8 mouse cellular contexts compared by ENCODE assay signal in genomic region chr17:74673251-74673650, GRCm38 (mm10). TPM values are rescaled to one million over a fixed set of nuclear protein-coding genes. Genes with fewer than 3 reads are reported as not detected.
DNase-seq lines count a peak whose midpoint lies in the region; TF ChIP-seq lines count a peak whose summit lies in the region.

No protein-coding gene starts in this region.

- TF ChIP-seq POLR2A in spleen, adult 2 months (IDR thresholded peaks at IDR 0.05; ENCODE audit: low read depth, low read length) = no peak

- peak; percentile 25 to 58 for DNase-seq in heart, postnatal 10 days
- no peak for DNase-seq in heart, embryonic 10.5 days (ENCODE audit: low spot score)
- peak; percentile 8 to 11 for DNase-seq in spleen, adult 2 months (ENCODE audit: low read depth in 1 of 2, low spot score in 2 of 2)
- DNase-seq in spleen, adult 12 weeks (ENCODE audit: low spot score) = no peak
- DNase-seq in c-Kit-positive CD71-negative TER-119-negative erythroid progenitor cells, embryonic 14.5 days (ENCODE audit: low read depth) = peak; percentile 56
- DNase-seq in kidney, postnatal 4 days = peak; percentile 27 to 29
- peak; percentile 6 for DNase-seq in thymus, postnatal 25 days
- no peak for DNase-seq in gastrocnemius, postnatal 10 days

- H3K36me3 ChIP-seq in heart, embryonic 10.5 days = peaks cover 67% of the 10 kb centered on the region
- peaks cover 35% of the 10 kb centered on the region for H3K36me3 ChIP-seq in spleen, adult 2 months (ENCODE audit: control insufficient read depth, insufficient read depth, low read length)

- H3K4me3 ChIP-seq in heart, embryonic 10.5 days = no peak overlapping the region
- H3K4me3 ChIP-seq in spleen, adult 2 months (ENCODE audit: extremely low read depth, insufficient read depth, insufficient read length) = no peak overlapping the region

- H3K4me1 ChIP-seq in heart, embryonic 10.5 days = no peaks in the 10 kb centered on the region
- H3K4me1 ChIP-seq in spleen, adult 2 months (ENCODE audit: control insufficient read depth, insufficient read depth, insufficient read length) = no peaks in the 10 kb centered on the region

- H3K9me3 ChIP-seq in heart, embryonic 10.5 days = no peaks in the 10 kb centered on the region

- H3K27me3 ChIP-seq in heart, embryonic 10.5 days (ENCODE audit: insufficient read depth, poor library complexity, severe bottlenecking) = no peaks in the 10 kb centered on the region
- no peaks in the 10 kb centered on the region for H3K27me3 ChIP-seq in spleen, adult 2 months (ENCODE audit: control insufficient read depth, insufficient read depth, low read length)

- no peak for TF ChIP-seq CTCF in spleen, adult 2 months (IDR thresholded peaks at IDR 0.05; ENCODE audit: extremely low read depth, insufficient read depth, insufficient read length, insufficient replicate concordance)

- H3K27ac ChIP-seq in heart, embryonic 10.5 days = no peak overlapping the region
- no peak overlapping the region for H3K27ac ChIP-seq in spleen, adult 2 months (ENCODE audit: insufficient read depth, low read length)

- intact Hi-C loops in heart, postnatal 10 days (cut with DNase I) = loop anchor here (10.0 kb wide), 1 partner anchor 412 kb away; no protein-coding TSS in a partner anchor

RNA-seq across cellular contexts. Expression of gene Ttc27, which starts 44.3 kb away (rescaled TPM):
- 10 to 100 TPM; 33.7 to 38.1 TPM for total RNA-seq in heart, postnatal 10 days (2021)
- 17.2 and 23.6 TPM in 2 replicates for polyA plus RNA-seq in heart, embryonic 10.5 days (2016; fragmentation: Nextera tagmentation; extraction: Ambion mirVana)
- 2.4 and 4.4 TPM in 2 replicates for polyA plus RNA-seq in spleen, adult 2 months (2012; rRNA removed)
- 10 to 100 TPM in 1 of 2 experiments, 1 to 10 TPM in 1; 8.3 to 11.2 TPM for total RNA-seq in gastrocnemius, postnatal 10 days (2021)

Comparison
In these comparisons a context has a peak if more than half of its experiments do, and no peak if none do; other contexts are left out.
1. DNase-seq: peak in heart, postnatal 10 days (2 of 2), spleen, adult 2 months (2 of 2), c-Kit-positive CD71-negative TER-119-negative erythroid progenitor cells, embryonic 14.5 days (single experiment), kidney, postnatal 4 days (2 of 2) and thymus, postnatal 25 days (single experiment); none in heart, embryonic 10.5 days (single experiment), spleen, adult 12 weeks (single experiment) and gastrocnemius, postnatal 10 days (single experiment).